Mouse (Mus musculus): Measurements from ENCODE around the gene Rnf114. TPM values are rescaled to one million over a fixed set of nuclear protein-coding genes. Genes with fewer than 3 reads are reported as not detected.

The Rnf114 gene
- total RNA-seq, 2 experiments from 2014 or later: 65.0 to 66.6 TPM

DNA sequence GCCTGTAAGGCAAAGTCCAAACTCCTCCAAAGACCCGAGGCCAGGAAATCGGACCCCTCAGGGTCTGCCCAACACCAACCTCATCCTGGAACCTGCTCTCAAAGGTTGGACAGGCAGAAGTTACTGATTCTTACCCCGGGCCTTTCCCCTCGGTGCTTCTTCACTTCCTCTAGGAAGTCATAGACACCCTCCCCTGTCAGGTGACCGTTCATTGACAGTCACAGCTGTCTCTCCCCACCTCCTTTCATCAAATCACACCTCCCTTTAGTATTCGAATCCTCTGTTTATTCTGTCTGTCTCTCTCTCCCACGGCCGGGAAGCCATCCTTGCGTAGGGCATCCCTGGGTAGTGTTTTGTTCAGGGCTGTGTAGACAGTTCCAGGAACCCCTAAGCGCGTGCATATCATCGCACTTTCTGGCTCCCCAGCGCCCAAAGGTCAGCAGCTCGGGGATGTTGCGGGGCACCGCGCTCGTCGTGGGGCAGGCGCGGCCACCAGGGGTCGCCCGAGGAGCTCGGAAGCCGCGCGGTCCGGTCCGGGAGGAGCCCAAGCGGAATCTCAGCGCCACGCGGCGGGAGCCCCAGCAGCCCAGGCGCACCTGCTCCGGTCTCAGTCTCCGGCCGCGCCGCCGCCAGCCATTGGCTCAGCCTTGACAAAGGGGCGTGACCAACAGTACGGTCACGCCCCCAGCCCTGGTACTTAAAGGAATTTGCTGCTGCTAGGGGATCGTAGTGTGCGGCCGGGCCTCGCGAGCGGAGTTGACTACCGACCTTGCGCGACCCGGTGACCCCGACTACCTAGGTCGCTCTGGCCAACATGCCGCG is 45.2 kb downstream of the Rnf114 start, which contains the start of gene Snai1:
Snai1 (plus strand) TSS at position 720 of the 822 bp plus-strand sequence.
- peak; percentile 81 to 90 for DNase-seq (ENCODE audit: low spot score in 2 of 2)

GRCm38 (mm10) chr2:167538671-167539306 is 46.3 kb downstream of the Rnf114 start:
- peak in 1 of 2 experiments; percentile 40 for DNase-seq (ENCODE audit: low spot score in 2 of 2)

DNA sequence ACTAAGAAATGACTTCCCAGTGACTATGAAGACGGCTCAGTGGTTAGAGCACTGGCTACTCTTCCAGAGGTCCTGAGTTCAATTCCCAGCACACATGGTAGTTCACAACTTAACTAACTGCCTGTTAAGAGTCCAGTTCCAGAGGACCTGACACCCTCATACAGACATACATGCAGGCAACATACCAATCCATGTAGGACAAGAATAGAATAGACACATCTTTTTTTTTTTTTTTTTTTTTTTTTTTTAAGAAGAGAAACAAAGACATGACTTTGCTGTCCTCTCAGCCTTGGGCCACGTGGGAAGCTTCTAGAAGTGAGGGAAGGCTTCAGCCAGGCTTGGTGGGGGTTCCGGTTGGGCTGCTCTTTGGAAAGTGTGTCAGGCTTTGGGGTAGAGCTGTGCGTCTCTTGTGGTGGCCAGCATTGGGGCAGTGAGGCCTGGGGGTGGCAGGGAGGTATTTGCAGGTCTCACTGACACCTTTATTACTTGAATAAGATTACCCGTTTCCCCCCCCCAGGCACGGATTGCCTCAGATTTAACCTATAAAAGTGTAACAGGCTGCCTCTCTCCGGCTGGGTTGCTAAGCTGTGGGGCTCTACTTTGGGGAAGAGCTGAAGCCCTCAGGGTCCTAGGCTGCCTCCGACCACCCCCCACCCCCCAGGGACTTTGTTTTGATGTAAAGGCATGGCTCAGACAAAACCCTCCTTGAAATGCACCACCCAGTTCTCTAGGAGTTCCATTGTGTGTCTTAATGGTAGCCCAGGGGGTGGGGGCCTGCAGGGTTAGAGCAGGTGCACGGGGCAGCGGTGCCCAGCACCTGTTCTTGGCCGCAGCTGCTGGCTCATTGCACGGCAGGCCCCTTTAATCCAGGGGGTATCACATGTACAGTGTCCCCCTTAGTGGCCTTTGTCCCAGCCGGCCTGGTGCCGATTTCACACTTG is 47.4 kb downstream of the Rnf114 start:
- no peak for DNase-seq (ENCODE audit: low spot score in 2 of 2)

- no peak for DNase-seq (ENCODE audit: low spot score in 2 of 2)
Observed at GRCm38 (mm10) chr2:167540477-167541110, 48.1 kb downstream of the Rnf114 start.

DNA sequence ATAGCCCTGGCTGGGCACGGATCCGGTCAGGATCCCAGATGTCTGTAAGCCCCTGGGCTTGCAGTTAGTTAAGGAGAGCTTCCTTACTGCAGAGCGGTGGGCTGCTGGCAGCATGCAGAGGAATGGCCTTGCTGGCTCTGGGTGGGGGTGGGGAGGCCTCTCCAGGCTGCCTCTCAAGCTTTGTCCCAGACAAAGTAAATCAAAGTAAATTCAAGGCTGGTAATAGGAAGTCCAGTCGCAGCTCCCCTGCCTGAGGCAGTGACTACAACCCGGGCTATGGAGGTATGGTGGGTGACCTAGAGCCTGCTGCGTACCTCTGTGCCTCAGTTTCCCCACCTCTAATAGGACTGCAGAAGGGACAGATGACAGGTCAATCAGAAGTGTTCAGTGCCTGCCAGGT is 48.9 kb downstream of the Rnf114 start:
- no peak for DNase-seq (ENCODE audit: low spot score in 2 of 2)

GRCm38 (mm10) chr2:167541761-167542160 is 49.3 kb downstream of the Rnf114 start:
- no peak for DNase-seq (ENCODE audit: low spot score in 2 of 2)

GRCm38 (mm10) chr2:167542361-167542760 is 49.9 kb downstream of the Rnf114 start:
- no peak for DNase-seq (ENCODE audit: low spot score in 2 of 2)

DNA sequence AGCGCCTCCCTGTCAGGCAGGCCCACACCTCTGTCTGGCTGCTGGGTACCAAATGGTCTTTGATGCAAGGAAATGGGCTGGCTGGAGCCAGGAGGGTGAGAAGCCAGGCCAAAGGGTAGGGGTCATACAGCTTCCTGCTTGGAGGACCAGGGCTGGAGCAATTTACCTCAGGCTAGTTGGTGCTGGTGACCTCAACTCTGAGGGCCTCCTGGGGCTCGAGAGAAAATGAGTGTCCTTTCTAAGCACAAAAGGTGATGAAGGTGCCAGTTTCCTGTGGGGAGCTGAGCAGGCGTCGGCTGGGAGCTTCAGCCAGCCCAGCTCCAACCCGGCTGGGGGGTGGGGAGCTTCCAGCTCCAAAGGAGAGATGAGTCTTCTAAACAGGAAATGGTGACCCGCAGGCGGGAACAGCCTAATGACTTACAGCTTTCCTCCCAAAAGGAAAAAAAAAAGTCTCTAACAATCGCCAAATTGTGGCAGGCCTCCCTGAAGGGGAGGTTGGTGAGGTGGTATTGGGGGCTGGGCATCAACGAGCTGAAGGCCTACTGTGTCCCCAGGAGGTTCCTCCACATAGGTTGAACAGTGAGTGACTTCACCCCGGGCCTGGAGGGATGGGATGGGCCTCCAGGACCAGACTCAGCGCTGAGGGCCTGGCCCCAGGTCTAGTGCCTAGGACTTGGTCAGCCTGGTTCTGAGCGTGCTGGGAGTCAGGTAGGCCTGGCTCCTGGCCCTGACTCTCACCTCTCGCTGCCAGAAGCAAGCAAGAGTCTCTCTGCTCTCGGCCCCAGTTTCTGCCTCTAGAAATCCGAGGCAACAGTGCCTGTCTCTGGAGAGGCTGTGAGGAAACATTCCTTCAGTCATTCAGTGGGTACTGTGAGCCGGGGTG is 50.9 kb downstream of the Rnf114 start:
- no peak for DNase-seq (ENCODE audit: low spot score in 2 of 2)

DNA sequence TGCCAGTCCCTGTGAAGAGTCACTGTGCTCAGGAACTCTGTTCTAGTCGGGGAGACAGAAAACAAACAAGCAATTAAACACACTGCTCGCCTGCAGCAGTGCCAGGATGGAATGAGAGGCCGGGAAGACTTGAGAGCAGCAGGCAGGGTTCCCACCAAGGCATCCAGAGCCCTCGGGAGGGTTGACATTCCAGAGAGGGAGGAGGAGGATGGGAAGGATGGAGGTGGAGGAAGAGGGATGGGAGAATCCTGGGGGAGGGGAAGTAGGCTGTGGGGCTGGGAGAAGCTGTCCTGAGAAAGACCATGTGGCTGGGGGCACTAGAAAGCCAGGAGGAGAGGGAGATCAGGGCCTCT is 51.5 kb downstream of the Rnf114 start:
- no peak for DNase-seq (ENCODE audit: low spot score in 2 of 2)

GRCm38 (mm10) chr2:167544456-167544855 is 52.0 kb downstream of the Rnf114 start:
- no peak for DNase-seq (ENCODE audit: low spot score in 2 of 2)

DNA sequence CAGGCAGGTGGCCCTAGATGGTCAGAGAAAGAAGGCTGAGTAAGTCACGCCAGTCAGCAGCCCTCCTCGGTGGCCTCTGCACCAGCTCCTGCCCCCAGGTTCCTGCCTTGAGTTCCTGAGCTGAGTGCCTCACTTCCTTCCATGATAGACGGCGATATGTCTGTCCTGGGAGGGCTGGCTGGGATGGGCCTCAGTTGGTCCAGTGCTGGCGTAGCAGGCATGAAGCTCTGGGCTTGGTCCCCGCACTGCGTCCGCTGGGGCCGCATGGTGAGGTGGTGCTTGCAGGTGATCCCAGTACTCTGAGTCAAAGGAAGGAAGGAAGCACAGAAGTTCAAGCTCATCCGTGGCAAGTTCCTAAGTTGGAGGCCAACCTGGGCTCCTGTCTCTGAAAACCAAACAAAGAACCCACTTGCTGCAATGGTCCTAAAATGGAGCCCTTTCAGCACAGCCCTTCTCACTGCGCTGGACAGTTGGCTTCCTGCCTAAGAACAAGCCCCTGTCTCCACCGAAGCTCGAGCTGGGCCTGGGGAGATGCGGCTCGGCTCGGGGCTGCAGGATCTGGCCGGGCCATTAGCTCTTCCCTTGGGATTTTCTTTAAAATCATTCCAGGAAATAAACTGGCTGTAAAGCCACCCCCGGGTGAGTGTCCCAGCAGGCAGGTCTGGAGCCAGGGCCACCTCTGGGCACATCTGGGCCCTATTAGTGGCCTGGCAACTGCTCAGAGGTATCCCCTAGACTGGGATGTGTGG is 54.2 kb downstream of the Rnf114 start:
- DNase-seq (ENCODE audit: low spot score in 2 of 2): no peak

GRCm38 (mm10) chr2:167547444-167547843 is 55.0 kb downstream of the Rnf114 start:
- no peak for DNase-seq (ENCODE audit: low spot score in 2 of 2)

- DNase-seq (ENCODE audit: low spot score in 2 of 2): no peak
Observed at GRCm38 (mm10) chr2:167548961-167549360, 56.5 kb downstream of the Rnf114 start.

DNA sequence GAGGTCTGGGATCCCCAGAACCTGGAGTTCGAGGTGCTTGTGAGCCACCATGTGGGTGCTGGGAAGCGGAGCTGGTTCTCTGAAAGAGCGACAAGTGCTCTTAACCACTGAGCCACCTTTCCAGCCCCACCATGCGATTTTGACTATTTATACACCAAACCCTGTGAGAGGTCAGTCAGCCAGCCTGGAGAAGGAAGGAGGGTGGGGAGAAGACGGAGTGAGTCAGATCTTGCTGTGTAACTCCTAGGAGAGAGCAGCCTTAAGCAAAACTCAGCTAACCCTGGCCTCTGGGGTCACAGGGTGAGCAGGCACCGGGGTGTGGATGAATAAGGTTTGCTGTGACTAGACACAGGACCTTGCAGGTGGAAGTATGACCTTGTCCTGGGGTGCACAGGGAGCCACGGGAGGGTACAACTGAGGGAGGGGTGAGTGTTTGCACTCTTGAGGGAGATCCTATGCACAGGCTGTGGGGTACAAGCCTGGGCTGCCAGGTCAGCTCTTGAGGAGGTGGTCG is 58.0 kb downstream of the Rnf114 start:
- no peak for DNase-seq (ENCODE audit: low spot score in 2 of 2)

DNA sequence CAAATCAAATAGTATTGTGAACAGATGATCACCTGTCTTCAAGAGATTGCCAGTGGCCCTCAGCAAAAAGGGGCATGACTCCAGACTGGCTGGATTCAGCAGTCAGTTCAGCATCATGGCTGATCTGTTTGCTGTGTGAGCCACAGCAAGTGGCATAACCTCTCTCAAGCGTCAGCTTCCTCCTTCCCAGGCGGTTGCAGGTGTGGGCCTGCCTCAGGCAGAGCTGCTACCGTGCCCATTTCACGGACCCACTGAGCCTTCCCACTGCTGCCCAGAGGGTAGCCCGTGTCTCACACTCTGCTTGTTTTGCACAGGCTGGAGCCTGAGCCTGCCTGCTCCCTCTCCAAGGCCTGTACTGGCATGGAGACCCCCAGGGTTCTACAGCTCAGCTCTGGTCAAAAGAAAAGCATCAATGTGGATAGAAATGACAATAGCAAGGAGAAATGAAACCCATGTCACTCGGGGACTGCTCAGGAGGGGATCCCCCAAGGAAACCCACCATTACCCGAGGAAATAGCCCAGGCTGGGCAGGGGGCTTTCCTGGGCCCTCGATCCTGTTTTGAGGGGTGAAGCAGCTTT is 59.0 kb downstream of the Rnf114 start:
- no peak for DNase-seq (ENCODE audit: low spot score in 2 of 2)

- DNase-seq (ENCODE audit: low spot score in 2 of 2): no peak
Observed at GRCm38 (mm10) chr2:167552292-167552691, 59.8 kb downstream of the Rnf114 start.

DNA sequence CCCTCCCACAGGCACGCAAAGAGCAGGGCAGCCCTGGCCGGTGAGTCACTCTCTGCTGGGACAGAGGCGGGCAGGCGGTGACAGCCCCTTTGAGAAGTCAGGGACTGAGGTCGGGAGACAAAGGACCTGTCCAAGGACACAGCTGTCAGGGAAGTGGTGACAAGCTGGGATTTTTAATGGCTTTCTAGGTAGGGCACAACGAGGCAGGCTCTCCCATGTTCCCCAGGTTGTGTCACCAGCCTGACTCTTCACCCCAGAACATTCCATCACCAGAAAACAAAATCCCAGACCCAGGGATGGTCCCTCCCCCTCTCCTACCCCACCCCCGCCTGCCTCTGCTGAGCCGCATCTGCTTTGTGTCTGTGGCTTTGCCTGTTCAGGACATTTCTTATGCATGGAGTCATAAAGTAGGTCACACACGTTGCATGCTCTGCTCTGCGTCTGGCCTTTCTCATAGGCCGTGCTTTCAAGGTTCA is 60.5 kb downstream of the Rnf114 start:
- DNase-seq (ENCODE audit: low spot score in 2 of 2): peak in 1 of 2 experiments; percentile 36

- DNase-seq (ENCODE audit: low spot score in 2 of 2): no peak
Observed at GRCm38 (mm10) chr2:167555766-167556165, 63.3 kb downstream of the Rnf114 start.

GRCm38 (mm10) chr2:167559413-167559812 is 67.0 kb downstream of the Rnf114 start:
- DNase-seq (ENCODE audit: low spot score in 2 of 2): no peak

Data from adrenal gland, postnatal 4 days (tissue).